Comparison of ENCODE assay signal across 9 mouse cellular contexts in the genomic region with DNA sequence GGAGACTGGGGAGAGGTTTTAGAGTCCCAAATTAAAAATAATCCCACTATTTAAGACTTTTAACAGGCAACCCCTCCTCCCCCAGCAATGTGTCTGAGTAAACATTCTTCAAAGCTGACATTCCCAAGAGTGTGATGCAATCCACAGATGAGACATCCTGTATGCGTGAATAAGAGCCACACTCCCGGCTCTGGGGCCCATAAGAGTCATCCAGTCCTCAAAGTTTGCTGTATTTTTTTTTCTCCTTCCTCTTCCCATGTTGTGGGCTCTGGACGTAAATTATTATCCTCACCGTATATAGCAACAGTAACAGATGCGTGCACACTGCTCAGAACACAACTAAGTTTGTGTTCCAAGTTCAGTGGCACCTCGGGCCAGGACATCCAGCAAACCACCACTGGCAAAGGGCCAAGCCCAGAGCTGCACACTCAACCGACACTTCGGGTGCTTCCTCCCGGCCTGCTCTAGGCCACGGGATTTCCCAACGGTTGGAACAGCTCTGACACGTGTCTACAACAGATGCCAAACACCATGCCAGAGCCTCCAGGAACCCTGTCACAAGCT.
DNase-seq lines count a peak whose midpoint lies in the region; ATAC-seq and TF ChIP-seq lines count a peak whose summit lies in the region.
"Had no signal": no experiment of that assay in that cellular context is flagged by ENCODE, and none has a peak within 500 bp of the region (broad histone marks: within the 10 kb centered on the region; RNA-seq: fewer than 3 reads in every experiment).

No protein-coding gene starts in this region.

- WGBS in heart, embryonic 13.5 days: 44% methylated on average over 12 of the region's 12 CpGs
- whole genome bisulfite sequencing in stomach, postnatal 0 days: 36% methylated on average over 12 of the region's 12 CpGs
- WGBS in hindbrain, embryonic 16.5 days: 59% methylated on average over 12 of the region's 12 CpGs
- 85% methylated on average over 12 of the region's 12 CpGs for WGBS in midbrain, embryonic 16.5 days

- no peak overlapping the region for H3K4me3 ChIP-seq in heart, embryonic 13.5 days
- H3K4me3 ChIP-seq in stomach, postnatal 0 days (ENCODE audit: low read depth, low read length): no peak overlapping the region
- no peak overlapping the region for H3K4me3 ChIP-seq in hindbrain, embryonic 16.5 days (ENCODE audit: low read length)
- no peak overlapping the region for H3K4me3 ChIP-seq in midbrain, embryonic 16.5 days (ENCODE audit: low read depth, low read length)
- H3K4me3 ChIP-seq: liver, embryonic 15.5 days had no signal

- no peak for ATAC-seq in heart, embryonic 13.5 days (ENCODE audit: extremely low read depth, insufficient number of reproducible peaks, low FRiP score, low TSS enrichment)
- ATAC-seq in stomach, postnatal 0 days (ENCODE audit: low FRiP score, low TSS enrichment): peak; percentile 29; the same call in 1 of the 2 replicates
- ATAC-seq in hindbrain, embryonic 16.5 days: no peak
- no peak for ATAC-seq in midbrain, embryonic 16.5 days

- peaks cover 28% of the 10 kb centered on the region for H3K4me1 ChIP-seq in heart, embryonic 13.5 days
- H3K4me1 ChIP-seq in stomach, postnatal 0 days (replicated peaks; ENCODE audit: control insufficient read depth, insufficient read depth): no peaks in the 10 kb centered on the region; the same call in 1 of the 2 replicates
- H3K4me1 ChIP-seq in hindbrain, embryonic 16.5 days (ENCODE audit: control insufficient read depth, insufficient read depth, low read depth, low read length): peaks cover 8% of the 10 kb centered on the region
- H3K4me1 ChIP-seq in midbrain, embryonic 16.5 days (ENCODE audit: control insufficient read depth, insufficient read depth, low read length): peaks cover 8% of the 10 kb centered on the region

- peak; percentile 92 for DNase-seq in 416B (ENCODE audit: low read depth)
- peak; percentile 60 to 61 for DNase-seq in adrenal gland, adult 18-20 months (ENCODE audit: low spot score in 2 of 2)
- peak; percentile 83 to 85 for DNase-seq in kidney, postnatal 36 days
- DNase-seq in stomach, postnatal 0 days (ENCODE audit: low spot score): no peak
- no peak for DNase-seq in right cerebral cortex, postnatal 36 days (ENCODE audit: low spot score in 2 of 2)

- H3K27ac ChIP-seq in heart, embryonic 13.5 days (replicated peaks): 0 out of 2 replicates have a peak overlapping the region, but pooled peaks have one; percentile 30
- H3K27ac ChIP-seq in stomach, postnatal 0 days (replicated peaks): peak overlapping the region; percentile 30; the same call in 1 of the 2 replicates
- H3K27ac ChIP-seq in hindbrain, embryonic 16.5 days (ENCODE audit: low read depth, low read length): no peak overlapping the region
- no peak overlapping the region for H3K27ac ChIP-seq in midbrain, embryonic 16.5 days (ENCODE audit: low read length)
- H3K27ac ChIP-seq: liver, embryonic 15.5 days had no signal

- no peak overlapping the region for H3K9ac ChIP-seq in heart, embryonic 13.5 days
- H3K9ac ChIP-seq in stomach, postnatal 0 days (ENCODE audit: low read length): no peak overlapping the region
- H3K9ac ChIP-seq in hindbrain, embryonic 16.5 days (ENCODE audit: low read depth, low read length): no peak overlapping the region
- no peak overlapping the region for H3K9ac ChIP-seq in midbrain, embryonic 16.5 days (ENCODE audit: low read depth, low read length)
- H3K9ac ChIP-seq: liver, embryonic 15.5 days had no signal

- H3K4me2 ChIP-seq in heart, embryonic 13.5 days: no peak overlapping the region
- no peak overlapping the region for H3K4me2 ChIP-seq in stomach, postnatal 0 days (replicated peaks; ENCODE audit: low read depth)
- H3K4me2 ChIP-seq in hindbrain, embryonic 16.5 days (ENCODE audit: low read length): no peak overlapping the region
- H3K4me2 ChIP-seq in midbrain, embryonic 16.5 days (ENCODE audit: low read length): no peak overlapping the region
- H3K4me2 ChIP-seq: liver, embryonic 15.5 days had no signal

- no peak for TF ChIP-seq CTCF in stomach, postnatal 0 days (IDR thresholded peaks at IDR 0.05; ENCODE audit: low read depth)

- H3K9me3 ChIP-seq in heart, embryonic 13.5 days: no peaks in the 10 kb centered on the region
- H3K9me3 ChIP-seq in stomach, postnatal 0 days (ENCODE audit: control insufficient read depth, low read length): no peaks in the 10 kb centered on the region
- H3K9me3 ChIP-seq in hindbrain, embryonic 16.5 days (ENCODE audit: control insufficient read depth, low read length): no peaks in the 10 kb centered on the region
- H3K9me3 ChIP-seq in midbrain, embryonic 16.5 days (replicated peaks; ENCODE audit: control insufficient read depth, low read length, poor library complexity, severe bottlenecking): no peaks in the 10 kb centered on the region
- H3K9me3 ChIP-seq: liver, embryonic 15.5 days had no signal

- H3K36me3 ChIP-seq in heart, embryonic 13.5 days: no peaks in the 10 kb centered on the region
- no peaks in the 10 kb centered on the region; the same call in 1 of the 2 replicates for H3K36me3 ChIP-seq in stomach, postnatal 0 days (ENCODE audit: control insufficient read depth, insufficient read depth, low read length)
- H3K36me3 ChIP-seq in hindbrain, embryonic 16.5 days (ENCODE audit: control insufficient read depth, insufficient read depth, low read length): no peaks in the 10 kb centered on the region
- no peaks in the 10 kb centered on the region for H3K36me3 ChIP-seq in midbrain, embryonic 16.5 days (ENCODE audit: control insufficient read depth, insufficient read depth, low read length)
- H3K36me3 ChIP-seq: liver, embryonic 15.5 days had no signal

- TF ChIP-seq EP300 in stomach, postnatal 0 days (optimal IDR thresholded peaks at IDR 0.05): no peak

- no peaks in the 10 kb centered on the region for H3K27me3 ChIP-seq in heart, embryonic 13.5 days (replicated peaks)
- H3K27me3 ChIP-seq in stomach, postnatal 0 days (ENCODE audit: control insufficient read depth, insufficient read depth, low read length): no peaks in the 10 kb centered on the region
- H3K27me3 ChIP-seq in hindbrain, embryonic 16.5 days (replicated peaks; ENCODE audit: control insufficient read depth, insufficient read depth, low read length): no peaks in the 10 kb centered on the region
- no peaks in the 10 kb centered on the region for H3K27me3 ChIP-seq in midbrain, embryonic 16.5 days (ENCODE audit: control insufficient read depth, insufficient read depth, low read depth, low read length)
- H3K27me3 ChIP-seq: liver, embryonic 15.5 days had no signal

Comparison
In these comparisons a context has a peak if more than half of its experiments do, and no peak if none do; other contexts are left out.
1. DNase-seq: peak in 416B (single experiment), adrenal gland, adult 18-20 months (2 of 2) and kidney, postnatal 36 days (2 of 2); none in stomach, postnatal 0 days (single experiment) and right cerebral cortex, postnatal 36 days (0 of 2).
2. H3K27ac ChIP-seq: peak in heart, embryonic 13.5 days (single experiment) and stomach, postnatal 0 days (single experiment); none in hindbrain, embryonic 16.5 days (single experiment) and midbrain, embryonic 16.5 days (single experiment).